Mouse (Mus musculus): ENCODE measurements at regions not wholly inside any gene's neighbourhood (a gene's known extent, or its start where the extent isn't known, plus 50 kb on each side); places are given as distances from the start of the nearest gene placed in this dataset.

GRCm38 (mm10) chr6:84436716-84437115, 157.0 kb downstream of the Cyp26b1 start:
- no peak for DNase-seq (ENCODE audit: low read depth, low spot score)

- DNase-seq (ENCODE audit: low read depth, low spot score) = no peak
Observed at GRCm38 (mm10) chr6:84434532-84434931, 159.2 kb downstream of the Cyp26b1 start.

- no peak for DNase-seq (ENCODE audit: low read depth, low spot score)
Observed at GRCm38 (mm10) chr6:84431622-84431955, 162.1 kb downstream of the Cyp26b1 start.

GRCm38 (mm10) chr6:84430925-84431621, 162.6 kb downstream of the Cyp26b1 start:
- DNase-seq (ENCODE audit: low read depth, low spot score) = no peak

GRCm38 (mm10) chr6:84430146-84430545, 163.6 kb downstream of the Cyp26b1 start:
- no peak for DNase-seq (ENCODE audit: low read depth, low spot score)

GRCm38 (mm10) chr6:84429247-84429646, 164.5 kb downstream of the Cyp26b1 start:
- no peak for DNase-seq (ENCODE audit: low read depth, low spot score)

GRCm38 (mm10) chr6:84426691-84427090, 167.0 kb downstream of the Cyp26b1 start:
- no peak for DNase-seq (ENCODE audit: low read depth, low spot score)

GRCm38 (mm10) chr6:84425823-84426222, 167.9 kb downstream of the Cyp26b1 start:
- no peak for DNase-seq (ENCODE audit: low read depth, low spot score)

GRCm38 (mm10) chr6:84422946-84423345, 170.8 kb downstream of the Cyp26b1 start:
- DNase-seq (ENCODE audit: low read depth, low spot score) = no peak

GRCm38 (mm10) chr6:84419691-84420090, 174.0 kb downstream of the Cyp26b1 start:
- DNase-seq (ENCODE audit: low read depth, low spot score) = no peak

GRCm38 (mm10) chr6:84419281-84419680, 174.4 kb downstream of the Cyp26b1 start:
- no peak for DNase-seq (ENCODE audit: low read depth, low spot score)

GRCm38 (mm10) chr6:84416992-84417636, 176.6 kb downstream of the Cyp26b1 start:
- DNase-seq (ENCODE audit: low read depth, low spot score) = no peak

- no peak for DNase-seq (ENCODE audit: low read depth, low spot score)
Observed at GRCm38 (mm10) chr6:84414400-84414799, 179.3 kb downstream of the Cyp26b1 start.

- no peak for DNase-seq (ENCODE audit: low read depth, low spot score)
Observed at GRCm38 (mm10) chr6:84409863-84410513, 183.7 kb downstream of the Cyp26b1 start.

GRCm38 (mm10) chr6:84408513-84408912, 185.2 kb downstream of the Cyp26b1 start:
- DNase-seq (ENCODE audit: low read depth, low spot score) = no peak

- DNase-seq (ENCODE audit: low read depth, low spot score) = peak; percentile 20
Observed at GRCm38 (mm10) chr6:84407773-84408172, 185.9 kb downstream of the Cyp26b1 start.

GRCm38 (mm10) chr6:84404695-84405094, 189.0 kb downstream of the Cyp26b1 start:
- no peak for DNase-seq (ENCODE audit: low read depth, low spot score)

GRCm38 (mm10) chr6:84402431-84402830, 191.3 kb downstream of the Cyp26b1 start:
- DNase-seq (ENCODE audit: low read depth, low spot score) = no peak

GRCm38 (mm10) chr6:84394496-84395090, 199.1 kb downstream of the Cyp26b1 start:
- no peak for DNase-seq (ENCODE audit: low read depth, low spot score)

- no peak for DNase-seq (ENCODE audit: low read depth, low spot score)
Observed at GRCm38 (mm10) chr6:84393519-84394231, 200.0 kb downstream of the Cyp26b1 start.

- DNase-seq (ENCODE audit: low read depth, low spot score) = no peak
Observed at GRCm38 (mm10) chr6:84392752-84393511, 200.8 kb downstream of the Cyp26b1 start.
